13 mouse cellular contexts compared by ENCODE assay signal in genomic region chr8:124752325-124752862, GRCm38 (mm10). TPM values are rescaled to one million over a fixed set of nuclear protein-coding genes. Genes with fewer than 3 reads are reported as not detected.
DNase-seq lines count a peak whose midpoint lies in the region; ATAC-seq and TF ChIP-seq lines count a peak whose summit lies in the region.
"Had no signal": no experiment of that assay in that cellular context is flagged by ENCODE, and none has a peak within 500 bp of the region (broad histone marks: within the 10 kb centered on the region; RNA-seq: fewer than 3 reads in every experiment).

No protein-coding gene starts in this region.

- ATAC-seq in heart, embryonic 13.5 days (ENCODE audit: extremely low read depth, insufficient number of reproducible peaks, low FRiP score, low TSS enrichment) = no peak
- ATAC-seq in midbrain, embryonic 11.5 days (ENCODE audit: low FRiP score) = no peak
- ATAC-seq in hindbrain, embryonic 13.5 days (ENCODE audit: low FRiP score) = no peak
- ATAC-seq in neural tube, embryonic 15.5 days (ENCODE audit: low FRiP score) = no peak

- H3K4me3 ChIP-seq in heart, embryonic 13.5 days = peak overlapping the region; percentile 75
- no peak overlapping the region for H3K4me3 ChIP-seq in heart, adult 2 months
- peak overlapping the region; percentile 65 for H3K4me3 ChIP-seq in midbrain, embryonic 10.5 days
- H3K4me3 ChIP-seq in midbrain, embryonic 11.5 days (ENCODE audit: low read depth, low read length) = no peak overlapping the region
- H3K4me3 ChIP-seq in hindbrain, embryonic 13.5 days = peak overlapping the region; percentile 49; the same call in 1 of the 2 replicates
- H3K4me3 ChIP-seq in neural tube, embryonic 15.5 days (replicated peaks) = peak overlapping the region; percentile 43; the same call in 1 of the 2 replicates
- H3K4me3 ChIP-seq: myocyte had no signal

- intact Hi-C loops in heart, adult 2 months (cut with DNase I) = no loop called here

- no peaks in the 10 kb centered on the region for H3K79me2 ChIP-seq in heart, adult 2 months (replicated peaks; ENCODE audit: control insufficient read depth, insufficient read depth, low read length)

- 40% methylated on average over 21 of the region's 21 CpGs for WGBS in heart, embryonic 13.5 days
- 59% methylated on average over 21 of the region's 21 CpGs for WGBS in heart, adult 2 months
- WGBS in midbrain, embryonic 10.5 days = 28% methylated on average over 21 of the region's 21 CpGs
- 29% methylated on average over 21 of the region's 21 CpGs for WGBS in midbrain, embryonic 11.5 days
- WGBS in hindbrain, embryonic 13.5 days = 34% methylated on average over 21 of the region's 21 CpGs
- 38% methylated on average over 21 of the region's 21 CpGs for WGBS in neural tube, embryonic 15.5 days

- TF ChIP-seq CTCF in heart, adult 2 months (IDR thresholded peaks at IDR 0.05) = no peak

- no peak overlapping the region for H3K9ac ChIP-seq in heart, embryonic 13.5 days
- H3K9ac ChIP-seq in heart, adult 2 months (ENCODE audit: low read depth, low read length) = no peak overlapping the region
- no peak overlapping the region for H3K9ac ChIP-seq in midbrain, embryonic 11.5 days (ENCODE audit: low read length)
- no peak overlapping the region for H3K9ac ChIP-seq in hindbrain, embryonic 13.5 days
- no peak overlapping the region for H3K9ac ChIP-seq in neural tube, embryonic 15.5 days (replicated peaks)

- no peak for TF ChIP-seq EP300 in heart, adult 2 months (IDR thresholded peaks at IDR 0.05; ENCODE audit: insufficient read depth, low read depth, low read length)

- no peak for DNase-seq in heart, adult 2 months
- DNase-seq in midbrain, embryonic 10.5 days (ENCODE audit: low spot score) = no peak
- DNase-seq in midbrain, embryonic 11.5 days (ENCODE audit: low spot score, missing footprints) = no peak
- DNase-seq in layer of hippocampus, adult 9-10 months (ENCODE audit: low spot score) = no peak
- DNase-seq in frontal cortex, postnatal 36 days (ENCODE audit: low spot score in 2 of 2) = no peak
- DNase-seq: cerebellum, adult 11-12 months had no signal

- H3K4me1 ChIP-seq in heart, embryonic 13.5 days = peaks cover 31% of the 10 kb centered on the region
- no peaks in the 10 kb centered on the region; the same call in 1 of the 2 replicates for H3K4me1 ChIP-seq in heart, adult 2 months (ENCODE audit: control insufficient read depth, insufficient read depth, low read length)
- H3K4me1 ChIP-seq in midbrain, embryonic 10.5 days = peaks cover 38% of the 10 kb centered on the region
- peaks cover 10% of the 10 kb centered on the region for H3K4me1 ChIP-seq in midbrain, embryonic 11.5 days (ENCODE audit: control insufficient read depth, insufficient read depth, low read length)
- H3K4me1 ChIP-seq in hindbrain, embryonic 13.5 days (replicated peaks) = peaks cover 14% of the 10 kb centered on the region
- peaks cover 19% of the 10 kb centered on the region for H3K4me1 ChIP-seq in neural tube, embryonic 15.5 days

- no peak overlapping the region for H3K27ac ChIP-seq in heart, embryonic 13.5 days (replicated peaks)
- H3K27ac ChIP-seq in heart, adult 2 months = no peak overlapping the region
- H3K27ac ChIP-seq in midbrain, embryonic 10.5 days (replicated peaks) = no peak overlapping the region
- no peak overlapping the region for H3K27ac ChIP-seq in midbrain, embryonic 11.5 days (ENCODE audit: low read depth, low read length)
- no peak overlapping the region for H3K27ac ChIP-seq in hindbrain, embryonic 13.5 days
- no peak overlapping the region for H3K27ac ChIP-seq in neural tube, embryonic 15.5 days (replicated peaks)
- H3K27ac ChIP-seq: left cerebral cortex, adult 2 months had no signal

- peaks cover 64% of the 10 kb centered on the region for H3K27me3 ChIP-seq in heart, embryonic 13.5 days (replicated peaks)
- H3K27me3 ChIP-seq in heart, adult 2 months (ENCODE audit: control insufficient read depth, insufficient read depth, low read length) = peaks cover 2% of the 10 kb centered on the region; the same call in 1 of the 2 replicates
- H3K27me3 ChIP-seq in midbrain, embryonic 10.5 days (ENCODE audit: low read depth, poor library complexity, severe bottlenecking) = peaks cover 73% of the 10 kb centered on the region
- H3K27me3 ChIP-seq in midbrain, embryonic 11.5 days (ENCODE audit: control insufficient read depth, insufficient read depth, low read length) = peaks cover 42% of the 10 kb centered on the region
- H3K27me3 ChIP-seq in hindbrain, embryonic 13.5 days = peaks cover 68% of the 10 kb centered on the region
- peaks cover 57% of the 10 kb centered on the region for H3K27me3 ChIP-seq in neural tube, embryonic 15.5 days (replicated peaks)

- TF ChIP-seq POLR2A in heart, adult 2 months (IDR thresholded peaks at IDR 0.05; ENCODE audit: insufficient read depth, low read depth, low read length) = no peak

- no peaks in the 10 kb centered on the region for H3K36me3 ChIP-seq in heart, embryonic 13.5 days
- no peaks in the 10 kb centered on the region for H3K36me3 ChIP-seq in heart, adult 2 months (ENCODE audit: control insufficient read depth, insufficient read depth, low read length)
- H3K36me3 ChIP-seq in midbrain, embryonic 10.5 days = no peaks in the 10 kb centered on the region
- H3K36me3 ChIP-seq in midbrain, embryonic 11.5 days (ENCODE audit: control insufficient read depth, insufficient read depth, low read length) = no peaks in the 10 kb centered on the region
- no peaks in the 10 kb centered on the region for H3K36me3 ChIP-seq in hindbrain, embryonic 13.5 days
- H3K36me3 ChIP-seq in neural tube, embryonic 15.5 days = no peaks in the 10 kb centered on the region

- H3K4me2 ChIP-seq in heart, embryonic 13.5 days = peak overlapping the region; percentile 97; the same call in 1 of the 2 replicates
- H3K4me2 ChIP-seq in midbrain, embryonic 11.5 days = no peak overlapping the region
- H3K4me2 ChIP-seq in hindbrain, embryonic 13.5 days = no peak overlapping the region; the same call in 1 of the 2 replicates
- peak overlapping the region; percentile 67 for H3K4me2 ChIP-seq in neural tube, embryonic 15.5 days

- no peaks in the 10 kb centered on the region for H3K9me3 ChIP-seq in heart, embryonic 13.5 days
- no peaks in the 10 kb centered on the region for H3K9me3 ChIP-seq in midbrain, embryonic 10.5 days (replicated peaks)
- H3K9me3 ChIP-seq in midbrain, embryonic 11.5 days (ENCODE audit: control insufficient read depth, low read length) = no peaks in the 10 kb centered on the region
- H3K9me3 ChIP-seq in hindbrain, embryonic 13.5 days = no peaks in the 10 kb centered on the region
- no peaks in the 10 kb centered on the region for H3K9me3 ChIP-seq in neural tube, embryonic 15.5 days (replicated peaks)

RNA-seq across cellular contexts. Expression of gene Fam89a, which starts 0.8 kb away (rescaled TPM):
- 2.2 and 2.4 TPM in 2 replicates for polyA plus RNA-seq in heart, embryonic 13.5 days (2015; fragmentation: Nextera tagmentation; extraction: Ambion mirVana)
- 1 to 10 TPM; 1.6 to 2.1 TPM for total RNA-seq in heart, adult 2 months (2021)
- polyA plus RNA-seq in heart, adult 2 months (2012; rRNA removed) = 1.8 and 3.2 TPM in 2 replicates
- 1.7 and 2.0 TPM in 2 replicates for polyA plus RNA-seq in midbrain, embryonic 10.5 days (2016; fragmentation: Nextera tagmentation; extraction: Ambion mirVana)
- 2.1 and 2.2 TPM in 2 replicates for polyA plus RNA-seq in midbrain, embryonic 11.5 days (2014; fragmentation: Nextera tagmentation; extraction: Ambion mirVana)
- 3.1 and 3.2 TPM in 2 replicates for polyA plus RNA-seq in hindbrain, embryonic 13.5 days (2015; fragmentation: Nextera tagmentation; extraction: Ambion mirVana)
- 3.8 and 5.1 TPM in 2 replicates for polyA plus RNA-seq in neural tube, embryonic 15.5 days (2015; fragmentation: Nextera tagmentation; extraction: Ambion mirVana)
- polyA plus RNA-seq: erythroblast, embryonic 14.5 days had no signal

RNA-seq across cellular contexts. Expression of gene Arv1, which starts 30.5 kb away (rescaled TPM):
- polyA plus RNA-seq in heart, embryonic 13.5 days (2015; fragmentation: Nextera tagmentation; extraction: Ambion mirVana) = 14.0 and 17.2 TPM in 2 replicates
- 1 to 10 TPM; 3.1 to 4.2 TPM for total RNA-seq in heart, adult 2 months (2021)
- 8.6 and 9.5 TPM in 2 replicates for polyA plus RNA-seq in heart, adult 2 months (2012; rRNA removed)
- 35.4 and 36.5 TPM in 2 replicates for polyA plus RNA-seq in midbrain, embryonic 10.5 days (2016; fragmentation: Nextera tagmentation; extraction: Ambion mirVana)
- polyA plus RNA-seq in midbrain, embryonic 11.5 days (2014; fragmentation: Nextera tagmentation; extraction: Ambion mirVana) = 31.1 and 33.0 TPM in 2 replicates
- polyA plus RNA-seq in hindbrain, embryonic 13.5 days (2015; fragmentation: Nextera tagmentation; extraction: Ambion mirVana) = 32.8 and 33.3 TPM in 2 replicates
- polyA plus RNA-seq in neural tube, embryonic 15.5 days (2015; fragmentation: Nextera tagmentation; extraction: Ambion mirVana) = 28.2 and 30.6 TPM in 2 replicates

RNA-seq across cellular contexts. Expression of gene Ttc13, which starts 30.6 kb away (rescaled TPM):
- 27.0 and 28.2 TPM in 2 replicates for polyA plus RNA-seq in heart, embryonic 13.5 days (2015; fragmentation: Nextera tagmentation; extraction: Ambion mirVana)
- 10 to 100 TPM; 14.7 to 15.1 TPM for total RNA-seq in heart, adult 2 months (2021)
- polyA plus RNA-seq in heart, adult 2 months (2012; rRNA removed) = 8.1 and 13.1 TPM in 2 replicates
- polyA plus RNA-seq in midbrain, embryonic 10.5 days (2016; fragmentation: Nextera tagmentation; extraction: Ambion mirVana) = 53.3 and 56.0 TPM in 2 replicates
- 61.5 and 62.7 TPM in 2 replicates for polyA plus RNA-seq in midbrain, embryonic 11.5 days (2014; fragmentation: Nextera tagmentation; extraction: Ambion mirVana)
- polyA plus RNA-seq in hindbrain, embryonic 13.5 days (2015; fragmentation: Nextera tagmentation; extraction: Ambion mirVana) = 58.6 and 61.6 TPM in 2 replicates
- 57.5 and 62.9 TPM in 2 replicates for polyA plus RNA-seq in neural tube, embryonic 15.5 days (2015; fragmentation: Nextera tagmentation; extraction: Ambion mirVana)

RNA-seq across cellular contexts. Expression of gene Trim67, which starts 40.5 kb away (rescaled TPM):
- polyA plus RNA-seq in heart, embryonic 13.5 days (2015; fragmentation: Nextera tagmentation; extraction: Ambion mirVana) = 0.16 and 0.17 TPM in 2 replicates
- total RNA-seq in heart, adult 2 months (2021) = under 1 TPM; 0.43 to 0.47 TPM
- polyA plus RNA-seq in heart, adult 2 months (2012; rRNA removed) = 1.3 and 2.0 TPM in 2 replicates
- polyA plus RNA-seq in midbrain, embryonic 10.5 days (2016; fragmentation: Nextera tagmentation; extraction: Ambion mirVana) = 0.46 and 1.4 TPM in 2 replicates
- polyA plus RNA-seq in midbrain, embryonic 11.5 days (2014; fragmentation: Nextera tagmentation; extraction: Ambion mirVana) = 2.9 and 3.3 TPM in 2 replicates
- polyA plus RNA-seq in hindbrain, embryonic 13.5 days (2015; fragmentation: Nextera tagmentation; extraction: Ambion mirVana) = 20.5 and 20.6 TPM in 2 replicates
- polyA plus RNA-seq in neural tube, embryonic 15.5 days (2015; fragmentation: Nextera tagmentation; extraction: Ambion mirVana) = 23.6 and 28.3 TPM in 2 replicates
- polyA plus RNA-seq: C2C12; erythroblast, embryonic 14.5 days had no signal

Comparison
In these comparisons a context has a peak if more than half of its experiments do, and no peak if none do; other contexts are left out.
1. H3K4me3 ChIP-seq: peak in heart, embryonic 13.5 days (single experiment), midbrain, embryonic 10.5 days (single experiment), hindbrain, embryonic 13.5 days (single experiment) and neural tube, embryonic 15.5 days (single experiment); none in heart, adult 2 months (single experiment) and midbrain, embryonic 11.5 days (single experiment).
2. H3K4me2 ChIP-seq: peak in heart, embryonic 13.5 days (single experiment) and neural tube, embryonic 15.5 days (single experiment); none in midbrain, embryonic 11.5 days (single experiment) and hindbrain, embryonic 13.5 days (single experiment).